Mouse (Mus musculus) neural tube, embryonic 14.5 days (tissue): ENCODE data around the gene B4galnt2. TPM values are rescaled to one million over a fixed set of nuclear protein-coding genes. Genes with fewer than 3 reads are reported as not detected.
A peak's percentile ranks its signal among the peaks of the same experiment; 100 is the strongest.

ENCODE experiments used
- ATAC-seq: fragments of 200-750 bp; cut with Nextera tagmentation; 2 replicates; pipeline ENCODE4 v1.8.0; 2017; ENCODE audit warnings: low read depth, mild to moderate bottlenecking, moderate TSS enrichment, moderate library complexity
- H3K27ac ChIP-seq: fragments of 300-500 bp; sonication (generic); 2 replicates; pipeline ENCODE4 v1.5.1; 2014; ENCODE audit warnings: low read depth, mild to moderate bottlenecking, control low read depth, low read length, moderate library complexity, mixed read lengths
- H3K27me3 ChIP-seq: fragments of 300-500 bp; sonication (generic); 2 replicates; pipeline ENCODE4 v1.6.1; 2014; ENCODE audit warnings: low read length; ENCODE audit not compliant: control insufficient read depth, insufficient read depth
- H3K36me3 ChIP-seq: fragments of 300-500 bp; sonication (generic); 2 replicates; pipeline ENCODE4 v1.6.1; 2014; ENCODE audit warnings: low read length, mixed read lengths; ENCODE audit not compliant: control insufficient read depth, insufficient read depth
- H3K4me1 ChIP-seq: fragments of 300-500 bp; sonication (generic); 2 replicates; pipeline ENCODE4 v1.6.1; 2014; ENCODE audit warnings: low read length; ENCODE audit not compliant: control insufficient read depth, insufficient read depth
- H3K4me2 ChIP-seq: fragments of 300-500 bp; sonication (generic); 2 replicates; pipeline ENCODE4 v1.6.1; 2014; ENCODE audit warnings: mild to moderate bottlenecking, low read depth, low read length, control low read depth
- H3K4me3 ChIP-seq: fragments of 300-500 bp; sonication (generic); 2 replicates; pipeline ENCODE4 v1.5.1; 2014; ENCODE audit warnings: low read depth, low read length, control low read depth, mixed read lengths
- H3K9ac ChIP-seq: fragments of 300-500 bp; sonication (generic); replicated peaks from 2 replicates; pipeline ENCODE4 v1.6.1; 2014; ENCODE audit warnings: low read depth, mild to moderate bottlenecking, control low read depth, low read length, mixed read lengths
- H3K9me3 ChIP-seq: fragments of 300-500 bp; sonication (generic); 2 replicates; pipeline ENCODE4 v1.6.1; 2016; ENCODE audit warnings: low read length; ENCODE audit not compliant: control insufficient read depth
- WGBS: fragments of 180-500 bp; shearing (Covaris S2); extraction: QIAGEN DNeasy Blood & Tissue Kit; methylation state at CpG from one replicate; pipeline ENCODE4 v1.1.7; 2014; 5-methylcytosine and 5-hydroxymethylcytosine counted together
- polyA plus RNA-seq: library from polyadenylated mRNA; unstranded; fragments of >200 nt; fragmentation: Nextera tagmentation; extraction: Ambion mirVana; gene quantifications from 2 replicates; pipeline ENCODE4 v1.2.1, GENCODE M21; 2014

The B4galnt2 gene
- polyA plus RNA-seq, 1 experiment from 2014 or later: not detected

DNA sequence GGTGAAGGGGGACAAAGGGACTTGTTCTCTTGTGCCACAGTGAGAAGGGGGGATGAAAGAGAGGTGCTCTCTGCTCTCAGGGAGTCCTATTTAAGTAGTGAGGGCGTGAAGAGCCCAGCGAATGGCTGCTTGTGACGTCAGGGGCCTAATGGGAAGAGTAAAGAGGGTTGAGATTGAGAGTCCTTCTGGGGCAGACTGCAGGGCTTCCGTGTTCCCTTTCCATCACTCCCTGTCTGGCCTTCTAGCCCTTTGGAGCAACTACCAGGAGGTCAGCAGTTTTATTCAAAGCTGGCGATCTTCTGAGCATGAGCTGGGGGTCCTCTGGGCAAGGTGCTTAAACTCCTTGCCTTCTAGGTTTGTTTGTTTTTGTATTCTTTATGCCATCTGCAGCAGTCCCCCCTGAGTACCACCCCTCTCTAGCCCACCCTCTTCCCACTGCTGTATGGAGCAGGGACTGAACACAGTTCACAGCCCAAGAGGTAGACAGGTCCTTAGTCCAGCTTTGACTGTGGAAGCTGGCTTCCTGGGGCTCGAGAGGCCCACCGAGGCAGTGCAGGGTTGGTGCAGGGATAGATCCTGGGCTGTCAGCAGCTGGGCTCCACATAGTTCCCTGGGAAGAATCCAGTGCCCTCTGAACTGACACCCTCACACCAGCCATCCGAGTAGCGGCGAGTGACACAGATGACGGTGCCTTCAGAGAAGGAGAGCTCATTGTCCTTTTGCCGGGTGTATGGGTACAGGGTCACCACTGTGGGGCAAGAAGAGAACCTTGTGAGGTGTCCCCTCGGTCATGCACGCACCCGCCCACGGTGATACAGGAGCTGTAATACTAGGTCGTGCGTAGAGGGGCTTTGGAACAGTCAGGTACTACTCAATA lies 82.3 kb downstream of the B4galnt2 start:
- H3K27ac ChIP-seq: no peak overlapping the region
- no peak overlapping the region for H3K9ac ChIP-seq
- H3K4me1 ChIP-seq: peaks cover 11% of the 10 kb centered on the region
- peaks cover 67% of the 10 kb centered on the region for H3K27me3 ChIP-seq
- H3K4me3 ChIP-seq: no peak overlapping the region
- whole genome bisulfite sequencing: 38% methylated on average over 18 of the region's 18 CpGs
- no peaks in the 10 kb centered on the region for H3K9me3 ChIP-seq
- H3K4me2 ChIP-seq: no peak overlapping the region
- no peaks in the 10 kb centered on the region for H3K36me3 ChIP-seq
- no peak for ATAC-seq

DNA sequence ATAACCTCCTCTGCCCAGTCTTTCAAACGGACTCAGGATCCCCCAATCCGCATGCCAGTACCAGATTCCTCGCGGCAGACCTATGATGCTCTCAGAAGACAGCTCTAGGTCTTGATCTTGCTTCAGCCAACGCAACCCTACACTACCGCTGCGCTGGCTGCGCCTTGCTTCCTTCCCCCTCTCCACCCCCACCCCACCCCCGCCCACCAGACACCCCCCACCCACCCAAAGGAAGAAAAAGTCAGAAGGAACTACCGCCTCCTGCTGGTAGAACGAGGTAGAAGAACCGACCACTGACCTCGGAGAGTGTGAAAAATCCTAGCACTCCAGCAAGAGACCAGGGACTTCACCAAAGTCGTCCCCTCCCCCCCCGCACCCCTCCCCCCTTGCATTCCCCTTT lies 83.0 kb downstream of the B4galnt2 start:
- H3K9me3 ChIP-seq: no peaks in the 10 kb centered on the region
- no peak overlapping the region for H3K9ac ChIP-seq
- H3K36me3 ChIP-seq: no peaks in the 10 kb centered on the region
- peaks cover 11% of the 10 kb centered on the region for H3K4me1 ChIP-seq
- 3% methylated on average over 15 of the region's 15 CpGs for WGBS
- no peak for ATAC-seq
- no peak overlapping the region; the same call in 1 of the 2 replicates for H3K4me3 ChIP-seq
- H3K27me3 ChIP-seq: peaks cover 72% of the 10 kb centered on the region
- no peak overlapping the region for H3K4me2 ChIP-seq
- no peak overlapping the region for H3K27ac ChIP-seq

DNA sequence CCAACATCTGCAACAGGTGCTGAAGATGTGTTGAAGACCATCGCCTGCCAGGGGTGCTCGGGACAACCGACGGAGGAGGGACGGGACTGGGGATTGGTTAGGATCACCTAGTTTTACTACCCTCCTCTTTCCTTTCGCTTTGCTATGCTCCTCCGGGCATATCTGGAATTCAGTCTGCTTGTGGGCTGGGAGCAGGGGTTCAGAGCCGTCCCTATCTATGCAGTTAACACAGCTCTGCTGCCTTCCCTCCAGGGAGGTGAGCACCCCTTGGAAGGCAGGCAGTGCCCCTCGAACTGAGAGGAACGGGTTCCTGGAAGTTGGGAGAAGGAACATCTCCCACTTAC lies 83.4 kb downstream of the B4galnt2 start:
- Histone ChIP-seq H3K9ac (no peak overlapping the region), H3K27ac (no peak overlapping the region), H3K27me3 (peaks cover 75% of the 10 kb centered on the region), H3K4me2 (peak overlapping the region; percentile 37; the same call in 1 of the 2 replicates), H3K36me3 (no peaks in the 10 kb centered on the region), H3K9me3 (no peaks in the 10 kb centered on the region), H3K4me3 (peak overlapping the region; percentile 11; the same call in 1 of the 2 replicates), H3K4me1 (peaks cover 11% of the 10 kb centered on the region)
- ATAC-seq: no peak
- 4% methylated on average over 10 of the region's 10 CpGs for WGBS

DNA sequence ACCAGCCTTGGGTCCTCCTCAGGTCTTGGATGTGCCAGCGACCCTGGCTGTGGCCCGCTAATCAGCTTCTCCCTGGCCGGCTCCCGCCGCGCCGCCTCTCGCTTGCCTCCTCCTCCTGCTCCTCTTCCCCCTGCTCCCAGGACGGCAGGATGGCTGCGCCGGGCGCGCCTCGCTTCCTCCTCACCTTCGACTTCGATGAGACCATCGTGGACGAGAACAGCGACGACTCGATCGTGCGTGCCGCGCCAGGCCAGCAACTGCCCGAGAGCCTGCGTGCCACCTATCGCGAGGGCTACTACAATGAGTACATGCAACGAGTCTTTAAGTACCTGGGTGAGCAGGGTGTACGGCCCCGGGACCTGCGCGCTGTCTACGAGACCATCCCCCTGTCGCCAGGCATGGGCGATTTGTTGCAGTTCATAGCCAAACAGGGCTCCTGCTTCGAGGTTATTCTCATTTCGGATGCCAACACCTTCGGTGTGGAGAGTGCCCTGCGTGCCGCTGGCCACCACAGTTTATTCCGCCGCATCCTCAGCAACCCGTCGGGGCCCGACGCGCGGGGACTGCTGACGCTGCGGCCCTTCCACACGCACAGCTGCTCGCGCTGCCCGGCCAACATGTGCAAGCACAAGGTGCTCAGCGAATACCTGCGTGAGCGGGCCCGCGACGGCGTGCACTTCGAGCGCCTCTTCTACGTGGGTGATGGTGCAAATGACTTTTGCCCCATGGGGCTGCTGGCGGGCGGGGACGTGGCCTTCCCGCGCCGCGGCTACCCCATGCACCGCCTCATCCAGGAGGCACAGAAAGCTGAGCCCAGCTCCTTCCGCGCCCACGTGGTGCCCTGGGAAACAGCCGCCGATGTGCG lies 84.0 kb downstream of the B4galnt2 start:
- no peak for ATAC-seq
- Histone ChIP-seq H3K4me3 (peak overlapping the region; percentile 11), H3K4me2 (peak overlapping the region; percentile 37), H3K9ac (no peak overlapping the region), H3K36me3 (no peaks in the 10 kb centered on the region), H3K4me1 (peaks cover 11% of the 10 kb centered on the region), H3K27me3 (peaks cover 72% of the 10 kb centered on the region), H3K27ac (no peak overlapping the region), H3K9me3 (no peaks in the 10 kb centered on the region)
- 2% methylated on average over 72 of the region's 80 CpGs for WGBS

DNA sequence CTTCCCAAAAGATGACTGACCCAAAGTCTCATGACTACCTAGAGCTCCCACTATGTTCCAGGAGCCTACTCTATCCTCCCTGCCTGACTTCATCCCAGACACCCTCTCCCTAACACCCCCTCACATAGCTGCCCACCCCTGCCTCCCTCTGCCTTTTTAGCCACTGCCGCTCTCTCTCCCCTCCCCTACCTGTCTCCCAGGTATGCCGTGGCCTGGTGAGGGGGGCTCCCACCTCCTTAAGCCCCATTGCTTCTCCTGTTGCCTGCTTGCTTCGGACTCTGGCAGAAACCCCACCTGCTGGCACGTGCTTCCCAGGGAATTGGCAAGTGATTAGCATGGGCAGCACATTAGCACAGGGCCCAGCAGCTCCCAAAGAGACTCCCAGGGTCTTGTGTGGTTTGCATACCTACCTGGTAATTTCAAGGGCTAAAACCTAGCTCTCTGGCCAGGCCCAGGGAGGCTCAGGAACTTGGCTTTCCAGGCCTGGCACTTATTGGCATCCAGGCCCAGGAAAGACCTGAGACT lies 85.1 kb downstream of the B4galnt2 start:
- Histone ChIP-seq H3K9ac (no peak overlapping the region), H3K4me3 (no peak overlapping the region)
- whole genome bisulfite sequencing: 32% methylated on average over 4 of the region's 4 CpGs

DNA sequence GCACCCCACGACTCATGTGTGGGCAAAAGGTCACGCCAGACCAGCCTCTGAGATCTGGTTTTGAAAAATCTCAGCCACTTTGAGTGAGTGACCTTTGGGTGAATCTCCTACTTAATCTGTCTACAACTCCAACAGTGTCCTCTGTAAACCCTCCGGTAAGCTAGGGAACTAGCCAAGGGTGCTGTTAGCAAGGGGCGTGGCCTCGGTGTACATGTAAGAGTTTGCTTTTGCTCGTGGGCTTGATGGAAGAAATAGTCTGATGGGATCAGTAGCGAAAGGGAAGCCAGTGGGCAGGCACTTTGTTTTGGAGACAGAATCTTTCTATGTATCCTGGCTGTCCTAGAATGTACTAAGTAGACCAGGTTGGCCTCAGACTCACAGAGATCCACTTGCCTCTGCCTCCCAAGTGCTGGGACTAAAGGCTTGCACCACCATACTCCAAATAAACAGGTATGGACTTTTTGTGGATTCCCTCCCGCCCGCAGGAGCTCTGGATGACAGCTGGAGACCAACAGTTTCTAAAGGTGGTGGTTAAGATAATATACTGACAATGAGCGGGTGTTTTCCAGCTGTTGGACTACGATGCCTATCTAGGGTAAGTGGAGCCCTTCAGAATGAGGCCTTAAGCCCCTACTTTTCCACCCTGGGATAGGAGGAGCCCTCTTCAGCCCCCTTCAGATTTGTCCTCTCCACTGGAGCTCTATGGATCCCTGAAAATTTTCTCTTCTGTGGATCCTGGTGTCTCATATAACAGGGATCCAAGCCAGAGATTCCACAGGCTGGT lies 86.3 kb downstream of the B4galnt2 start:
- ATAC-seq: no peak
- Histone ChIP-seq H3K4me3 (no peak overlapping the region), H3K36me3 (no peaks in the 10 kb centered on the region), H3K27me3 (peaks cover 63% of the 10 kb centered on the region), H3K4me2 (no peak overlapping the region), H3K4me1 (peaks cover 16% of the 10 kb centered on the region), H3K9ac (no peak overlapping the region), H3K27ac (no peak overlapping the region), H3K9me3 (no peaks in the 10 kb centered on the region)
- 77% methylated on average over 11 of the region's 11 CpGs for WGBS

More for the DNA sequence above, 85.1 kb downstream of the B4galnt2 start:
- Histone ChIP-seq H3K36me3 (no peaks in the 10 kb centered on the region), H3K27me3 (peaks cover 70% of the 10 kb centered on the region), H3K27ac (no peak overlapping the region), H3K4me1 (peaks cover 16% of the 10 kb centered on the region), H3K4me2 (no peak overlapping the region), H3K9me3 (no peaks in the 10 kb centered on the region)
- no peak for ATAC-seq

DNA sequence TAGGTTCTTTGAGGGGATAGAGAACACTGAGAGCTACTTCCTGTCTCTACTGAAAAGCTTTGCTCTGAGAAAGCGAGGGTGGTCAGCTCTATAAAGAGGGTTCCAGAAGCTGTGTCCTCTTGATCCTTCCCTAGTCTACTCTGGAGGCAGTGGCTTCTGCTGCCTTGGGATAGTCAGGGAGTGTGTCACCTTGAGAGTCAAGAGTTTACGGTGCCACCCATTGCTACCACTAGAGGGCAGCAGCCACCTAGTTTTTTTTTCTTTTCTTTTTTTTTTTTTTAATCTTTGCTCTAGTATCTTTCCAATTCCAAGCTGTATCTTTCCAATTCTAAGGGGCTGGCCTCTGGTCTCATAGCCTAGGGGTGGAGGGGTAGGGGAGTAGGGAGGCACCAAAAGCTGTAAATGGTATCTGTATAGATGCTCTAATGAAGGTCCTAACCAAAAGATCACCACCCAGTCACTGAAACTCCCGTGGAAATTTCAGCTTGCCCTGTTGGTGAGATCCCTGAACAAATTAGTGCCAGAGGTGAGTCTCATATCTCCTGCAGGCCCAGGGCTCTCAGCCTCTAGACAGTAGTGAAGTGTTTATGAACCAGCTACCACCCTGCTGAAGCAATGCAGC lies 87.1 kb downstream of the B4galnt2 start:
- peaks cover 16% of the 10 kb centered on the region for H3K4me1 ChIP-seq
- ATAC-seq: no peak
- no peak overlapping the region for H3K27ac ChIP-seq
- no peak overlapping the region for H3K4me3 ChIP-seq
- H3K4me2 ChIP-seq: no peak overlapping the region
- H3K9me3 ChIP-seq: no peaks in the 10 kb centered on the region
- H3K36me3 ChIP-seq: no peaks in the 10 kb centered on the region
- 22% methylated on average over 3 of the region's 3 CpGs for WGBS
- no peak overlapping the region for H3K9ac ChIP-seq
- peaks cover 56% of the 10 kb centered on the region for H3K27me3 ChIP-seq

DNA sequence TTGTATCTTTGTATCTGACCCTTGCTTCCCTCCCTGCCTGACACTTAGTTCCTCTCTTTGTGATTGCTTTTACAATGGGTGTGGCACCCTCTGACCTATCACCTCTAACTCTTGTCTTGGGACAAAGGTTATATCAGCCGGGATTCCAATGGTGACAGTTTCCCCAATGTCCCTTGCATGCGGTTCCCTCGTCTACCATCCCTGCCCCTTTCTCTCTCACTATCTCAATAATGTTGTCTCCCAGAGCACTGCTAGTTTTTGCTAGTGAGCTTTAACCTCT lies 87.6 kb downstream of the B4galnt2 start:
- peaks cover 51% of the 10 kb centered on the region for H3K27me3 ChIP-seq
- H3K36me3 ChIP-seq: no peaks in the 10 kb centered on the region
- no peak overlapping the region for H3K4me3 ChIP-seq
- no peak overlapping the region for H3K27ac ChIP-seq
- H3K4me1 ChIP-seq: peaks cover 16% of the 10 kb centered on the region
- no peaks in the 10 kb centered on the region for H3K9me3 ChIP-seq
- WGBS: 16% methylated on average over 3 of the region's 3 CpGs
- ATAC-seq: no peak
- H3K9ac ChIP-seq: no peak overlapping the region
- no peak overlapping the region for H3K4me2 ChIP-seq
